Mouse (Mus musculus) gastrocnemius, postnatal 4 days (tissue): ENCODE results near the gene Ncs1. TPM values are rescaled to one million over a fixed set of nuclear protein-coding genes. Genes with fewer than 3 reads are reported as not detected.

ENCODE experiments used
- DNase-seq, 2 experiments: peaks; one replicate each; pipeline ENCODE4 v3.0.0; 2021 to 2022; ENCODE audit warnings: low spot score in 2 of 2, mixed read lengths in 2 of 2
- long read RNA-seq, 2 experiments: library from polyadenylated mRNA; stranded (forward); transcript quantifications; one replicate each; pipeline ENCODE4 v2.0.0; 2021
- total RNA-seq, 2 experiments: library from RNA; stranded (reverse); gene quantifications; 2 replicates each; pipeline ENCODE4 v1.2.3; 2021

Gene Ncs1
- total RNA-seq: 10 to 100 TPM; 28.9 to 34.5 TPM
- long read RNA-seq, experiment 1, full-length matches to known transcripts: 24 of 40 reads
- long read RNA-seq, experiment 1, partial matches to known transcripts: 2 of 40 reads
- long read RNA-seq, experiment 1, other reads (novel, unspliced or antisense): 14 of 40 reads
- long read RNA-seq, experiment 2, full-length matches to known transcripts: 17 of 38 reads
- long read RNA-seq, experiment 2, partial matches to known transcripts: 2 of 38 reads
- long read RNA-seq, experiment 2, other reads (novel, unspliced or antisense): 19 of 38 reads

- peak; percentile 64 to 80 for DNase-seq
These were observed at the start of gene Ncs1 for GRCm38 (mm10) chr2:31245491-31246141. TSS of gene Ncs1 (plus strand) at chr2:31245823.

GRCm38 (mm10) chr2:31198621-31199020 is 47.0 kb upstream of the Ncs1 start:
- DNase-seq: no peak

- no peak for DNase-seq
These were observed 45.6 kb upstream of the Ncs1 start for GRCm38 (mm10) chr2:31200051-31200450.

- no peak for DNase-seq
These were observed 43.8 kb upstream of the Ncs1 start for GRCm38 (mm10) chr2:31201851-31202250.

GRCm38 (mm10) chr2:31202357-31202756 is 43.3 kb upstream of the Ncs1 start:
- DNase-seq: no peak

- no peak for DNase-seq
These were observed 42.7 kb upstream of the Ncs1 start for GRCm38 (mm10) chr2:31202956-31203355.

- DNase-seq: no peak
These were observed 40.9 kb upstream of the Ncs1 start for GRCm38 (mm10) chr2:31204677-31205076.

GRCm38 (mm10) chr2:31206211-31206610 is 39.4 kb upstream of the Ncs1 start:
- no peak for DNase-seq

- no peak for DNase-seq
These were observed 38.7 kb upstream of the Ncs1 start for GRCm38 (mm10) chr2:31206882-31207281.

GRCm38 (mm10) chr2:31208544-31209142 is 37.0 kb upstream of the Ncs1 start:
- DNase-seq: no peak

- DNase-seq: no peak
These were observed 36.1 kb upstream of the Ncs1 start for GRCm38 (mm10) chr2:31209525-31209924.

- DNase-seq: no peak
These were observed 35.3 kb upstream of the Ncs1 start for GRCm38 (mm10) chr2:31210144-31210847.

- no peak for DNase-seq
These were observed 34.4 kb upstream of the Ncs1 start for GRCm38 (mm10) chr2:31211204-31211603.

- DNase-seq: no peak
These were observed 31.3 kb upstream of the Ncs1 start for GRCm38 (mm10) chr2:31214211-31214796.

GRCm38 (mm10) chr2:31218611-31219010 is 27.0 kb upstream of the Ncs1 start:
- DNase-seq: no peak

GRCm38 (mm10) chr2:31219470-31219869 is 26.2 kb upstream of the Ncs1 start:
- DNase-seq: no peak

GRCm38 (mm10) chr2:31220844-31221243 is 24.8 kb upstream of the Ncs1 start:
- DNase-seq: no peak

GRCm38 (mm10) chr2:31221582-31221981 is 24.0 kb upstream of the Ncs1 start:
- no peak for DNase-seq

GRCm38 (mm10) chr2:31228768-31229311 is 16.8 kb upstream of the Ncs1 start:
- no peak for DNase-seq

- DNase-seq: no peak
These were observed 6.4 kb upstream of the Ncs1 start for GRCm38 (mm10) chr2:31239203-31239696.

- DNase-seq: no peak
These were observed 5.8 kb upstream of the Ncs1 start for GRCm38 (mm10) chr2:31239833-31240232.
